Mouse (Mus musculus) neural tube, postnatal 0 days (tissue): ENCODE data around the gene Tstd3. TPM values are rescaled to one million over a fixed set of nuclear protein-coding genes. Genes with fewer than 3 reads are reported as not detected.

Source experiments
- polyA plus RNA-seq: library from polyadenylated mRNA; unstranded; fragments of >200 nt; fragmentation: Nextera tagmentation; extraction: Ambion mirVana; gene quantifications from 2 replicates; pipeline ENCODE4 v1.2.1, GENCODE M21; 2015

Gene Tstd3
- 25.8 and 26.2 TPM in 2 replicates for polyA plus RNA-seq

GRCm38 (mm10) chr4:21766863-21767304 is at the start of gene Tstd3, which contains the start of gene Usp45:
Tstd3 (minus strand) TSS chr4:21767212.
Usp45 (plus strand) TSS chr4:21767156.

GRCm38 (mm10) chr4:21727615-21728165 is 39.3 kb downstream of the Tstd3 start, which contains the start of gene Ccnc:
Ccnc (plus strand) TSS chr4:21727701.

Other genes starting within 250 kb of the Tstd3 start
- gene Prdm13, start 81.2 kb downstream of the Tstd3 start, polyA plus RNA-seq = 0.32 and 0.33 TPM in 2 replicates
- 61.3 and 63.9 TPM in 2 replicates for gene Ccnc, start 39.5 kb downstream of the Tstd3 start, polyA plus RNA-seq
- gene Usp45, start 56 bp downstream of the Tstd3 start, polyA plus RNA-seq = 4.5 and 4.8 TPM in 2 replicates
- gene Pnisr, start 80.4 kb upstream of the Tstd3 start, polyA plus RNA-seq = 117 and 145 TPM in 2 replicates
- gene Coq3, start 112.5 kb upstream of the Tstd3 start, polyA plus RNA-seq = 18.8 and 20.9 TPM in 2 replicates
- gene Faxc, start 164.1 kb upstream of the Tstd3 start, polyA plus RNA-seq = 10.0 and 10.8 TPM in 2 replicates